Mouse (Mus musculus): ENCODE results near the gene Rcn3. TPM values are rescaled to one million over a fixed set of nuclear protein-coding genes. Genes with fewer than 3 reads are reported as not detected.
A peak's percentile ranks its signal among the peaks of the same experiment; 100 is the strongest.

Gene Rcn3
- total RNA-seq, 1 experiment = 137 TPM

DNA sequence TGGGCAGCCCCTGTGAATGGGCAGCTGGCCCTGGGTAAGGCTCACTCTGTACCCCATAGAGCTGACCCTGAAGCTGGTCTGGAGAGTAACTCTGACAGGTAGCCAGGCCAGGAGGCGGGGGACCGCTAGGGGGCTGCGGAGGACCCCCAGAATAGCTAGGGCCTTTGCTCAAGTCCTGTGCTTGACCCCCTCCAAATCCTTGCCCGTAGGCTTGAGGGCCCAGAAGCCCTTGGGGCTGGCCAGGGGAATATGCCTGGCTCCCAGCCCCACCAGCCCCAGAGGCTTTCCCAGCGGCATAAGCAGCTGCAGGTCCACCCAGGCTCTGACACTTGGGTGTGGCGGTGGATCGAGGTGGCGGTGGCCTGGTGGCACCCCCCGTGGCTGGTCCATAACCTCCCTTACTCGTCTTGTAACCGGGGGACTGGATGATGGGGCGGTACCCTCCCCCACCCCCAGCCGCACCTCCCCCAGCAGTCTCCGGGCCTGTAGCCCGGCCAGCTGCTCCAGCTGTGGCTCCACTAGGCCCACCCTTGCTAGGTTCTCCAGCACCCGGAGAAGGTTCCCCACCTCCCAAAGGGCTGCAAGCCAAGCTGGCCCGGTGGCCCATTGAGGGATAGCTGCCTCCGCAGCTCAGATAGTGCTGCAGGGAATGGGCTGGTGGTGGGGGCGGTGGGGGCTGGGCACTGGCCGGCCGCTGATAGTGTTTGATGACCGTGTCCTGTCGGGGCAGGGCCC is 42.9 kb downstream of the Rcn3 start:
- Histone ChIP-seq H3K27ac (ENCODE audit: insufficient read depth, low read depth, low read length, poor library complexity, severe bottlenecking) (no peak overlapping the region), H3K4me1 (ENCODE audit: control insufficient read depth in 2 of 2, insufficient read depth in 2 of 2, low read length in 2 of 2, poor library complexity in 1 of 2) (peaks cover 4 to 29% of the 10 kb centered on the region in 2 experiments; a peak in 3 of 4 replicates), H3K4me3 (ENCODE audit: insufficient read depth in 1 of 2, low read depth in 1 of 2, low read length in 2 of 2, poor library complexity in 1 of 2, severe bottlenecking in 1 of 2) (peak overlapping the region in 1 of 2 experiments; percentile 44; a peak in 1 of 4 replicates), H3K9me3 (ENCODE audit: control insufficient read depth, insufficient read depth, low read depth, low read length) (no peaks in the 10 kb centered on the region), H3K9ac (ENCODE audit: insufficient read depth, low read depth, low read length, poor library complexity, severe bottlenecking) (no peak overlapping the region), H3K36me3 (ENCODE audit: control insufficient read depth, insufficient read depth, low read length, poor library complexity, severe bottlenecking) (peaks cover 48% of the 10 kb centered on the region)
- in situ Hi-C loops (cut with MboI; ENCODE audit: low sequenced_read_pairs in 2 of 2, unreplicated experiment in 2 of 2) = no loop called here
- TF ChIP-seq CHD2 (IDR thresholded peaks at IDR 0.05; ENCODE audit: low read depth, low read length) (no peak), ZC3H11A (IDR thresholded peaks at IDR 0.05; ENCODE audit: borderline replicate concordance, low read depth, low read length) (no peak), MAFK (IDR thresholded peaks at IDR 0.05; ENCODE audit: insufficient read depth, low read depth, low read length) (no peak), ZNF384 (IDR thresholded peaks at IDR 0.05; ENCODE audit: low read depth, low read length) (no peak), HCFC1 (IDR thresholded peaks at IDR 0.05; ENCODE audit: borderline replicate concordance, insufficient read depth, low read length) (no peak)
- no peak for DNase-seq (ENCODE audit: low read depth, low spot score)

DNA sequence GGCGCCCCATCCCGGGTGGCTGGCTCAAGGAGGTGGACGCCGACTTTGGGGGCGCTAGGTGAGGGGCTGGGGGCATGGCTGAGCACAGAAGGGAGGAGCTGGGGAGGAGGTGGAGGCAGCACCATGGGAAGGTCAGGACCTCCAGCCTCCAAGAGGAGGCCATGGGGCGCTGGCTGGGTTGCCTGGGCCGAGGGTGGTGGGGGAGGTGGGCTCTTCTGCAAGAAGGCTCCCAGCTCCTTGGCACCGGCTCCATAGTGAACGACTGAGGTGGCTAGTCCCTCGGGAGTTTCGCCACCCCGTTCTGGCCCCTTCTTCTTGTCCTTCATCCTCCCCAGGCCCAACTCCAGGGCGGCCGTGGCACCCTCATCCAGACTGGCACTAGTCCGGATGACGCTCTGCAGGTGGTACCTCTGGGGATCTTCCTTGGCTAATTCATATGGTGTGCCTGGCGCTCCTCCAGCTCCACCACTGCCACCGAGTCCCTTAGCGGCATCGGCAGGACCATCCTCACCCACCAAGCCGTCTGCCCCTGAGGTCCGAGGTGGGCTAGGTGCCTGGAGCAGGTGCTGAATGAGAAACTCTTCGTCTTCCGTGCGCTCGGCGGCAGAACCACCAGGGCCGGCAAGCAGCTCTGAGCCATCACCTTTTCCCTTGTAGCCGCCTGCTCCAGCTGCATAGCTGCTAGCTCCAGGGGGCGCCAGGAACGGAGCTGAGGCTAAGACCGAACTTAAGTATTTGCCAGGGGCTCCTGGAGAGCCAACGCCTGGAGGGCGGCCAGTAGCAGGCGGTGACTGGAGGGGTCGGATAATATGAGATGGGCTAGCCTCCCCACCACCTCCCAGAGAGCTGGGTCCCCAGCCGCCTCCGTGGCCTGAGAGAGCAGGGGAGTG is 43.8 kb downstream of the Rcn3 start:
- H3K4me1 ChIP-seq (ENCODE audit: control insufficient read depth in 2 of 2, insufficient read depth in 2 of 2, low read length in 2 of 2, poor library complexity in 1 of 2) = peaks cover 4 to 29% of the 10 kb centered on the region in 2 experiments; a peak in 3 of 4 replicates
- TF ChIP-seq CHD2 (IDR thresholded peaks at IDR 0.05; ENCODE audit: low read depth, low read length) (no peak), MAFK (IDR thresholded peaks at IDR 0.05; ENCODE audit: insufficient read depth, low read depth, low read length) (no peak)
- H3K9ac ChIP-seq (ENCODE audit: insufficient read depth, low read depth, low read length, poor library complexity, severe bottlenecking) = 0 out of 2 replicates have a peak overlapping the region, but pooled peaks have one; percentile 29
- no peak for DNase-seq (ENCODE audit: low read depth, low spot score)
- in situ Hi-C loops (cut with MboI; ENCODE audit: low sequenced_read_pairs in 2 of 2, unreplicated experiment in 2 of 2) = no loop called here
- H3K27ac ChIP-seq (ENCODE audit: insufficient read depth, low read depth, low read length, poor library complexity, severe bottlenecking) = no peak overlapping the region
- H3K9me3 ChIP-seq (ENCODE audit: control insufficient read depth, insufficient read depth, low read depth, low read length) = no peaks in the 10 kb centered on the region
- peaks cover 52% of the 10 kb centered on the region for H3K36me3 ChIP-seq (ENCODE audit: control insufficient read depth, insufficient read depth, low read length, poor library complexity, severe bottlenecking)
- peak overlapping the region; percentile 16 to 33; a peak in 3 of 4 replicates for H3K4me3 ChIP-seq (ENCODE audit: insufficient read depth in 1 of 2, low read depth in 1 of 2, low read length in 2 of 2, poor library complexity in 1 of 2, severe bottlenecking in 1 of 2)

DNA sequence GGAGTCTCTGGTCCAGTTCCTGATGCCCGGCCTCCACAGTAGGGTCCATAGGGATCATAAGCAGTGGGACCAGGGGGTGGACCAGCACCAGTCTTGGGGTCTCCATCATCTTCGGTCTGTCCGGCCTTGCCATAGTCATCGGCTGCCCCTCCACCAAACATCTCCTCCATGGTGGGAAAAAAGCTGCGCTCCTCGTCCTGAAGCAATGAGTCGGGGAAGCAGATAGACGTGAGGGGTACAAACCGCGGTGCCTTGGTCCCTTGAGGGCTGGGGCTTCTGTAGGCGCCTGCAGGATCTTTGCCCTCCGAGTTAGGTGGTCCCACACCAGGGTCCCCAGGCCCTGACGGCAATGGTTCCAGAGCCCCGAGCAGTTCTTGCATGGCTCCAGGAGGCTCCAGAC is 44.5 kb downstream of the Rcn3 start:
- peaks cover 4 to 29% of the 10 kb centered on the region in 2 experiments; a peak in 3 of 4 replicates for H3K4me1 ChIP-seq (ENCODE audit: control insufficient read depth in 2 of 2, insufficient read depth in 2 of 2, low read length in 2 of 2, poor library complexity in 1 of 2)
- no peak overlapping the region for H3K27ac ChIP-seq (ENCODE audit: insufficient read depth, low read depth, low read length, poor library complexity, severe bottlenecking)
- in situ Hi-C loops (cut with MboI; ENCODE audit: low sequenced_read_pairs in 2 of 2, unreplicated experiment in 2 of 2) = no loop called here
- no peak for DNase-seq (ENCODE audit: low read depth, low spot score)
- peaks cover 59% of the 10 kb centered on the region for H3K36me3 ChIP-seq (ENCODE audit: control insufficient read depth, insufficient read depth, low read length, poor library complexity, severe bottlenecking)
- 0 out of 2 replicates have a peak overlapping the region, but pooled peaks have one; percentile 32 for H3K9ac ChIP-seq (ENCODE audit: insufficient read depth, low read depth, low read length, poor library complexity, severe bottlenecking)
- peak overlapping the region; percentile 16 to 32; a peak in 3 of 4 replicates for H3K4me3 ChIP-seq (ENCODE audit: insufficient read depth in 1 of 2, low read depth in 1 of 2, low read length in 2 of 2, poor library complexity in 1 of 2, severe bottlenecking in 1 of 2)
- H3K9me3 ChIP-seq (ENCODE audit: control insufficient read depth, insufficient read depth, low read depth, low read length) = no peaks in the 10 kb centered on the region
- TF ChIP-seq MAFK (IDR thresholded peaks at IDR 0.05; ENCODE audit: insufficient read depth, low read depth, low read length) = no peak
- no peak for TF ChIP-seq HCFC1 (IDR thresholded peaks at IDR 0.05; ENCODE audit: borderline replicate concordance, insufficient read depth, low read length)

DNA sequence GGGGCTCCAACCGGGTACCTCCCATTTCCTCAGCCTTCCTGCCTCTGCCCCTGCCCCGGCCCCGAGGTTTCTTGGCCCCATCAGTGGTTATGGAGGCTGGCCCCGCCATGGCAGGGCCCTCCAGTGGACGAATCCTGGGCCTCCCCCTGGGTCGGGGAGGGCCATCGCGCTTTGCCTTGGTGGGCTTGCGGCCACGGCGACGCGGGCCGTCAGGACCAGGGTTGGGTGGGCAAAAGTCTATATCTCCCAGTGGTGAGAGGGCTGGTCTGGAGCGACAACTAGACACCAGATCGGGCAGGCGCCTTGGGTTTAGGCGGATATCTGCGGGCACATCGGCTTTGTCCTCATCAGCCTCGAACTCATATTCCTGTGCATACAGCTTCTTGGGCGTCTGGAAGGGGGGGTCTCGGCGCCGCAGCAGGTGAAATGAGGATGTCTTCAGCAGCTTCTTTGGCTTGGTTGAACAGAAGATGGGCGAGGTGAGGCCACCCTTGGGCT is 45.1 kb downstream of the Rcn3 start:
- H3K9me3 ChIP-seq (ENCODE audit: control insufficient read depth, insufficient read depth, low read depth, low read length) = no peaks in the 10 kb centered on the region
- H3K4me1 ChIP-seq (ENCODE audit: control insufficient read depth in 2 of 2, insufficient read depth in 2 of 2, low read length in 2 of 2, poor library complexity in 1 of 2) = peaks cover 4 to 29% of the 10 kb centered on the region in 2 experiments; a peak in 3 of 4 replicates
- TF ChIP-seq MAFK (IDR thresholded peaks at IDR 0.05; ENCODE audit: insufficient read depth, low read depth, low read length) = no peak
- TF ChIP-seq HCFC1 (IDR thresholded peaks at IDR 0.05; ENCODE audit: borderline replicate concordance, insufficient read depth, low read length) = no peak
- TF ChIP-seq ZNF384 (IDR thresholded peaks at IDR 0.05; ENCODE audit: low read depth, low read length) = no peak
- TF ChIP-seq CHD2 (IDR thresholded peaks at IDR 0.05; ENCODE audit: low read depth, low read length) = no peak
- TF ChIP-seq ZC3H11A (IDR thresholded peaks at IDR 0.05; ENCODE audit: borderline replicate concordance, low read depth, low read length) = no peak
- H3K36me3 ChIP-seq (ENCODE audit: control insufficient read depth, insufficient read depth, low read length, poor library complexity, severe bottlenecking) = peaks cover 62% of the 10 kb centered on the region
- in situ Hi-C loops (cut with MboI; ENCODE audit: low sequenced_read_pairs in 2 of 2, unreplicated experiment in 2 of 2) = no loop called here
- no peak for DNase-seq (ENCODE audit: low read depth, low spot score)
- peak overlapping the region; percentile 19 for H3K9ac ChIP-seq (ENCODE audit: insufficient read depth, low read depth, low read length, poor library complexity, severe bottlenecking)
- peak overlapping the region; percentile 16 to 53 for H3K4me3 ChIP-seq (ENCODE audit: insufficient read depth in 1 of 2, low read depth in 1 of 2, low read length in 2 of 2, poor library complexity in 1 of 2, severe bottlenecking in 1 of 2)
- no peak overlapping the region for H3K27ac ChIP-seq (ENCODE audit: insufficient read depth, low read depth, low read length, poor library complexity, severe bottlenecking)
